Mouse (Mus musculus) monocyte, adult 2 months (primary cell): Measurements from ENCODE around the gene Rin2.

ENCODE experiments used
- DNase-seq, 2 experiments: peaks; one replicate each; pipeline ENCODE4 v3.0.0; 2022; ENCODE audit warnings: low spot score in 2 of 2, low read depth in 1 of 2

The Rin2 gene

GRCm38 (mm10) chr2:145785758-145786617 lies 111.0 kb downstream of the Rin2 start:
- no peak for DNase-seq

- no peak for DNase-seq
These were observed 111.6 kb downstream of the Rin2 start for GRCm38 (mm10) chr2:145786618-145786932.

GRCm38 (mm10) chr2:145787486-145787885 lies 112.5 kb downstream of the Rin2 start:
- no peak for DNase-seq

- no peak for DNase-seq
These were observed 113.7 kb downstream of the Rin2 start for GRCm38 (mm10) chr2:145788562-145789346.

- DNase-seq: no peak
These were observed 118.7 kb downstream of the Rin2 start for GRCm38 (mm10) chr2:145793702-145794101.

GRCm38 (mm10) chr2:145794318-145794954 lies 119.4 kb downstream of the Rin2 start:
- DNase-seq: no peak

GRCm38 (mm10) chr2:145797851-145798250 lies 122.8 kb downstream of the Rin2 start:
- no peak for DNase-seq

GRCm38 (mm10) chr2:145798954-145799353 lies 123.9 kb downstream of the Rin2 start:
- no peak for DNase-seq

- DNase-seq: no peak
These were observed 126.5 kb downstream of the Rin2 start for GRCm38 (mm10) chr2:145801322-145802052.

- DNase-seq: no peak
These were observed 127.6 kb downstream of the Rin2 start for GRCm38 (mm10) chr2:145802626-145803025.

GRCm38 (mm10) chr2:145803822-145804342 lies 128.9 kb downstream of the Rin2 start:
- DNase-seq: no peak

- DNase-seq: no peak
These were observed 129.5 kb downstream of the Rin2 start for GRCm38 (mm10) chr2:145804524-145804923.

- no peak for DNase-seq
These were observed 132.3 kb downstream of the Rin2 start for GRCm38 (mm10) chr2:145807276-145807675.

- DNase-seq: no peak
These were observed 133.2 kb downstream of the Rin2 start for GRCm38 (mm10) chr2:145808251-145808650.

GRCm38 (mm10) chr2:145808667-145809066 lies 133.7 kb downstream of the Rin2 start:
- DNase-seq: no peak

GRCm38 (mm10) chr2:145810676-145811075 lies 135.7 kb downstream of the Rin2 start:
- DNase-seq: no peak

GRCm38 (mm10) chr2:145812818-145813217 lies 137.8 kb downstream of the Rin2 start:
- peak in 1 of 2 experiments; percentile 25 for DNase-seq

- no peak for DNase-seq
These were observed 142.2 kb downstream of the Rin2 start for GRCm38 (mm10) chr2:145817195-145817594.

- DNase-seq: peak; percentile 68 to 69
These were observed 147.2 kb downstream of the Rin2 start for GRCm38 (mm10) chr2:145822013-145822782.
